Mouse (Mus musculus): ENCODE measurements around the gene Tnxb.

DNA sequence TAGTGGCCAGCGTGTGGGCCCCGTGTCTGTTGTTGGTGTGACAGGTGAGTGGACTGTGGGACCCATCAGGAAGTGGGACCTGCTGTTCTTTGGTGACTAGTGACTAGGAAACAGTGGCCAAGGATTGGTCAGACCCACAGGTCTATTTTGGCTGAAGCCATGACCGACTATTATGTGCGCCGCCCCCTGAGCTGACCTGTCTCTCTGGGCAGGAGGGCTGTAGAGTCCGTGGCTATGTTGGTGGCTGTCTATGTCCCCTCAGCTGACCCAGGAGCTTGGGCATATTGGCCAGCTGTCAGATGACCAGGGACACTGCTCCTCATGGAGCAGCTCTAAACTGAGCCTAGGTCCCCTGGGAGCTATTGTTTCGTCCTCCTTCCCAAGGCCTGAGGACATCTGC lies 18.6 kb downstream of the Tnxb start:
- TF ChIP-seq MAFK (IDR thresholded peaks at IDR 0.05; ENCODE audit: insufficient read depth, low read depth, low read length) (no peak), ZNF384 (IDR thresholded peaks at IDR 0.05; ENCODE audit: low read depth, low read length) (no peak), ZC3H11A (IDR thresholded peaks at IDR 0.05; ENCODE audit: borderline replicate concordance, low read depth, low read length) (no peak)
